Mouse (Mus musculus): ENCODE measurements around the gene Cmtm8. TPM values are rescaled to one million over a fixed set of nuclear protein-coding genes. Genes with fewer than 3 reads are reported as not detected.

Gene Cmtm8
- 12.0 and 12.4 TPM in 2 replicates for polyA plus RNA-seq (2012; rRNA removed)

GRCm38 (mm10) chr9:114844017-114844662 lies at the start of gene Cmtm8:
Gene Cmtm8, minus strand, starts transcription at chr9:114844156.

GRCm38 (mm10) chr9:114781526-114782212 lies 62.3 kb downstream of the Cmtm8 start, which contains the start of gene Cmtm7:
Gene Cmtm7, minus strand, starts transcription at chr9:114781856.

Other genes starting within 250 kb of the Cmtm8 start
- gene Cnot10, start 204.0 kb downstream of the Cmtm8 start, polyA plus RNA-seq (2012; rRNA removed) = 70.4 and 82.1 TPM in 2 replicates
- gene Dync1li1, start 155.4 kb downstream of the Cmtm8 start, polyA plus RNA-seq (2012; rRNA removed) = 57.8 and 58.4 TPM in 2 replicates
- gene Cmtm6, start 113.0 kb downstream of the Cmtm8 start, polyA plus RNA-seq (2012; rRNA removed) = 15.9 and 20.5 TPM in 2 replicates
- gene Cmtm7, start 62.3 kb downstream of the Cmtm8 start, polyA plus RNA-seq (2012; rRNA removed) = 27.4 and 53.7 TPM in 2 replicates
- gene Gpd1l, start 89.8 kb upstream of the Cmtm8 start, polyA plus RNA-seq (2012; rRNA removed) = 12.0 and 12.7 TPM in 2 replicates
- gene Osbpl10, start 134.4 kb upstream of the Cmtm8 start, polyA plus RNA-seq (2012; rRNA removed) = 4.3 and 4.4 TPM in 2 replicates
- gene Rps27rt, start 138.6 kb upstream of the Cmtm8 start, polyA plus RNA-seq (2012; rRNA removed) = 16.9 and 44.1 TPM in 2 replicates

Measured in central nervous system, embryonic 11.5 days (tissue).